Mouse (Mus musculus): ENCODE measurements at regions not wholly inside any gene's neighbourhood (a gene's known extent, or its start where the extent isn't known, plus 50 kb on each side); places are given as distances from the start of the nearest gene placed in this dataset.

DNA sequence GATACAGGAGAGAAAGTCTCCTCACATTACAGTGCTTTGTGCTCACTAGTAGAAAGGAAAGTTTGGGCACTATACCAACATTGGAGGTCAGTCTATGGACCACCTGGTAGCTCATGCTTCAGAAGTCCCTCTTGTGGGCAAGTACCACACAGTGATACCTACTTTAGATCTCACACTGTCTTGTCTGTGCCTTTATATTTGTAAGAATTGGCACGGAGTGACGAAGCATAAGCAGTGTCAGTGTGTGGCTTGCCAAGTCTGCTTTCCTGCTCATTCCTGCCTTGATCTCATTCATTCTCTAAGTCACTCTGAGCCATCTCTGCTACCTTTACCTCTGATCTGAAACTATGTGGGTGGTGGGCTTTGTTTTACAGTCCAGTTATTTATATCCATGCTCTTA is 565.9 kb upstream of the Camk1g start:
- no peaks in the 10 kb centered on the region for H3K4me1 ChIP-seq
- no peaks in the 10 kb centered on the region for H3K9me3 ChIP-seq
- no peak overlapping the region for H3K4me3 ChIP-seq
- no peak overlapping the region for H3K27ac ChIP-seq
- WGBS, result 63% methylated on average over 2 of the region's 2 CpGs
- H3K9ac ChIP-seq, result no peak overlapping the region
- H3K36me3 ChIP-seq, result no peaks in the 10 kb centered on the region
- H3K4me2 ChIP-seq, result no peak overlapping the region
- ATAC-seq (ENCODE audit: borderline replicate concordance, extremely low read depth, low FRiP score, low TSS enrichment), result no peak
- H3K27me3 ChIP-seq, result no peaks in the 10 kb centered on the region

GRCm38 (mm10) chr1:193934308-193934707 is 564.2 kb upstream of the Camk1g start:
- Histone ChIP-seq H3K36me3 (no peaks in the 10 kb centered on the region), H3K27ac (no peak overlapping the region), H3K27me3 (no peaks in the 10 kb centered on the region), H3K4me2 (no peak overlapping the region), H3K4me3 (no peak overlapping the region), H3K9ac (no peak overlapping the region), H3K9me3 (no peaks in the 10 kb centered on the region), H3K4me1 (no peaks in the 10 kb centered on the region)
- 33% methylated on average over 1 of the region's 1 CpGs for WGBS
- ATAC-seq (ENCODE audit: borderline replicate concordance, extremely low read depth, low FRiP score, low TSS enrichment), result peak; percentile 59

- no peaks in the 10 kb centered on the region for H3K36me3 ChIP-seq
- no peak overlapping the region for H3K4me3 ChIP-seq
- H3K4me2 ChIP-seq, result no peak overlapping the region
- no peak overlapping the region for H3K9ac ChIP-seq
- 46% methylated on average over 5 of the region's 5 CpGs for WGBS
- no peak for ATAC-seq (ENCODE audit: borderline replicate concordance, extremely low read depth, low FRiP score, low TSS enrichment)
- H3K4me1 ChIP-seq, result no peaks in the 10 kb centered on the region
- no peaks in the 10 kb centered on the region for H3K9me3 ChIP-seq
- no peak overlapping the region for H3K27ac ChIP-seq
- H3K27me3 ChIP-seq, result no peaks in the 10 kb centered on the region
These were observed 561.1 kb upstream of the Camk1g start for GRCm38 (mm10) chr1:193931131-193931729.

DNA sequence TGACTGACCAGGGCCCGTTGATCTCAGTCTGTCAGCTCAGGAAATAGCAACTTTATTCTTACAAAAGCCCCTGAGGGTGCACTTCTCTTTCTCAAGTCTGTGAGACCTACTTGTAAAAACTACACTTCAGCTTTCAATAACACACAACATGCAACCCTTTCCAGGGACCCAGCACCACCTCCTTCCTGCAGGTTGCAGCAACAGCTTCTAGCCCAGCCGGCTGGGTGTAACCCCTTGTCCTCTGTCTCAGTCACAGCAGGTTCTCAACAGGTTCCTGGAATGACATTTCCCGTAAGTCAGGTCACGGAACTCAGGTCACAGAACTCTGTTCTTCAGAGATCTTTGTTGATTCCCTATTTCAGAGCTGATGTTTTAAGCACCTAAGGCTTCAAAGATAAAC is 558.5 kb upstream of the Camk1g start:
- no peak for ATAC-seq (ENCODE audit: borderline replicate concordance, extremely low read depth, low FRiP score, low TSS enrichment)
- H3K27ac ChIP-seq, result no peak overlapping the region

DNA sequence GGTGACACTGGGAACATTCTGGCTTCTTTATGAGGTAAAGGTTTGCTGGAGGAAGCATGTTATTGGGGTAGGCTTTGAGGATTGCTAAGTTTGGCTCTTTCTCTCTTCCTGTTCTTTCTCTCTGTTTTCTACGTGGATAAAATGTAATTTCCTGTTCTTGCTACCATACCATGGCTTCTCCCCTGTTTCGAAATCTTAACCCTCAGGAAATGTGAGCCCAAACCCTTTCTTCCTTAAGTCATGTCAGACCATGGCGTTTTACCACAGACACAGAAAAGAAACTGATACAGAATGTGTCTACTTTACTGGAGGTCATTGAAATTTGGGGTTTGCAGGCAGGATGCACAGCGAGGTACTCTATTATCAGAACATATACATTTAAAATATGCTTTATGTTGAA is 552.7 kb upstream of the Camk1g start:
- Histone ChIP-seq H3K9me3 (no peaks in the 10 kb centered on the region), H3K4me2 (no peak overlapping the region), H3K27me3 (no peaks in the 10 kb centered on the region), H3K27ac (no peak overlapping the region), H3K4me3 (no peak overlapping the region), H3K4me1 (no peaks in the 10 kb centered on the region), H3K36me3 (no peaks in the 10 kb centered on the region), H3K9ac (no peak overlapping the region)
- WGBS, result 69% methylated on average over 4 of the region's 4 CpGs
- no peak for ATAC-seq (ENCODE audit: borderline replicate concordance, extremely low read depth, low FRiP score, low TSS enrichment)

More for the DNA sequence above, 558.5 kb upstream of the Camk1g start:
- no peak overlapping the region for H3K4me2 ChIP-seq
- H3K9ac ChIP-seq, result no peak overlapping the region
- no peaks in the 10 kb centered on the region for H3K9me3 ChIP-seq
- no peak overlapping the region for H3K4me3 ChIP-seq
- WGBS, result 65% methylated on average over 4 of the region's 4 CpGs
- H3K4me1 ChIP-seq, result no peaks in the 10 kb centered on the region
- H3K27me3 ChIP-seq, result no peaks in the 10 kb centered on the region
- H3K36me3 ChIP-seq, result no peaks in the 10 kb centered on the region

DNA sequence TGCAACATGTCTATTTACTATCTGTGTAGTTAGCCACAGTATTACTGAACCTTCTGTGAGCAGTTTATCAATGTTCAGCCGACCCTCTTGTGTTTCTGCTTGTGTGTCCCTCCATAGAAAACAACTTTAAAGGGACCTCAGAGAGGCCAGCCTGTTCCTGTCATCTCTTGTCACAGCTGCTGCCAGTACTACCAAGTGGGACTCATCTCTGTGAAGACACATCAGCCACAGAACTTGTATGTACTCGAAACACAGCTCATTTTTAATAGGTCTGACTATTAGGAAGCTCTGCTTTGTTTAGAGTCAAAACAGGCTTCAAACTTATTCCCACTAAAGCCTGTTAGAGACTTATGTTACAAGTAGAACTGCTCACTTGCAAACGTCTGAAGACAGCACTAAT is 549.1 kb upstream of the Camk1g start:
- peak; percentile 39; the same call in 1 of the 2 replicates for ATAC-seq (ENCODE audit: borderline replicate concordance, extremely low read depth, low FRiP score, low TSS enrichment)

DNA sequence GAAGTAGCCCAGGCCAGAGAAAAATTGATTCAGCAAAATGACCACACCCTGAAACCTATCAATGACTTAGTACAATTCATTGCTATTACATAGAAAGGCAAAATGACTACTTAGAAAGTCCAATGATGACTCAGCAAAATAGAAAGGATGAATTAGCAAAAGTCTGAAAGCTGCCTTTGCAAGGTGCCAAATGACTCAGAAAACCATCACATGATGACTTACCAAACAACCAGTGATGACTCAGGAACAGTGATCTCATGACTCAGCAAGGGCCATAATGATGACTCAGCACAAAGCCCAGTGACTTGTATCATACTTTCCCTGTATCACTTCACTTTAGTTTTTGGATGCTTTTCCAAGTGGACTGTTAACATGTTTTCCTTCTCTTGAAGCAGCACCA is 535.6 kb upstream of the Camk1g start:
- Histone ChIP-seq H3K4me2 (no peak overlapping the region), H3K9me3 (no peaks in the 10 kb centered on the region), H3K27ac (no peak overlapping the region), H3K4me1 (no peaks in the 10 kb centered on the region), H3K27me3 (no peaks in the 10 kb centered on the region), H3K9ac (no peak overlapping the region), H3K4me3 (no peak overlapping the region), H3K36me3 (no peaks in the 10 kb centered on the region)
- ATAC-seq (ENCODE audit: borderline replicate concordance, extremely low read depth, low FRiP score, low TSS enrichment), result no peak

More for the DNA sequence above, 549.1 kb upstream of the Camk1g start:
- H3K4me2 ChIP-seq, result no peak overlapping the region
- H3K4me1 ChIP-seq, result no peaks in the 10 kb centered on the region
- no peaks in the 10 kb centered on the region for H3K36me3 ChIP-seq
- H3K9me3 ChIP-seq, result no peaks in the 10 kb centered on the region
- H3K4me3 ChIP-seq, result no peak overlapping the region
- no peak overlapping the region for H3K9ac ChIP-seq
- no peak overlapping the region for H3K27ac ChIP-seq
- 31% methylated on average over 3 of the region's 3 CpGs for WGBS
- no peaks in the 10 kb centered on the region for H3K27me3 ChIP-seq

- H3K36me3 ChIP-seq, result no peaks in the 10 kb centered on the region
- H3K9me3 ChIP-seq, result no peaks in the 10 kb centered on the region
- H3K27me3 ChIP-seq, result no peaks in the 10 kb centered on the region
- no peak for ATAC-seq (ENCODE audit: borderline replicate concordance, extremely low read depth, low FRiP score, low TSS enrichment)
- H3K27ac ChIP-seq, result no peak overlapping the region
- H3K4me1 ChIP-seq, result no peaks in the 10 kb centered on the region
- no peak overlapping the region for H3K9ac ChIP-seq
- H3K4me3 ChIP-seq, result no peak overlapping the region
- no peak overlapping the region for H3K4me2 ChIP-seq
These were observed 524.0 kb upstream of the Camk1g start for GRCm38 (mm10) chr1:193894072-193894471.

GRCm38 (mm10) chr1:193876540-193876939 is 506.4 kb upstream of the Camk1g start:
- Histone ChIP-seq H3K27me3 (no peaks in the 10 kb centered on the region), H3K4me1 (no peaks in the 10 kb centered on the region), H3K36me3 (no peaks in the 10 kb centered on the region), H3K9me3 (no peaks in the 10 kb centered on the region), H3K9ac (no peak overlapping the region), H3K27ac (no peak overlapping the region), H3K4me2 (no peak overlapping the region), H3K4me3 (no peak overlapping the region)
- no peak for ATAC-seq (ENCODE audit: borderline replicate concordance, extremely low read depth, low FRiP score, low TSS enrichment)
- WGBS, result 65% methylated on average over 2 of the region's 2 CpGs

GRCm38 (mm10) chr1:193876121-193876520 is 506.0 kb upstream of the Camk1g start:
- no peak overlapping the region for H3K9ac ChIP-seq
- H3K4me1 ChIP-seq, result no peaks in the 10 kb centered on the region
- no peaks in the 10 kb centered on the region for H3K36me3 ChIP-seq
- H3K4me3 ChIP-seq, result no peak overlapping the region
- H3K4me2 ChIP-seq, result no peak overlapping the region
- H3K27me3 ChIP-seq, result no peaks in the 10 kb centered on the region
- ATAC-seq (ENCODE audit: borderline replicate concordance, extremely low read depth, low FRiP score, low TSS enrichment), result no peak
- no peak overlapping the region for H3K27ac ChIP-seq
- H3K9me3 ChIP-seq, result no peaks in the 10 kb centered on the region

DNA sequence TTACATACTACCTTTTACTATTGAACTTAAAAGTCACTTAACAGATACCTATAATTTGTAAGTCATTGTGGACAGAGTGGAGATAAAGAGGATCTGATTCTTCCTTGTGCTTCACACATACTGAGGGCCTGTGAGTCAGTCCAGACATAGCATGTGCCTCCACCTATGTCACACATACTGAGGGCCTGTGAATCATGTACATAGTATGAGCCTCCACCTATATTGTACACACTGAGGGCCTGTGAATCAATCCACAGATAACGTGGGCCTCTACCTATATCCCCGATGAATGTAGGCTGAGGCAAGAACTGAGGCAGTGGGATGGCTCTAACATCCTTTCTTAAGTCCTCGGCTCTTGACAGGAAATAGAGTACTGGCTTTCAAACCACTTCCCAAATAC is 505.2 kb upstream of the Camk1g start:
- no peaks in the 10 kb centered on the region for H3K9me3 ChIP-seq
- no peak overlapping the region for H3K9ac ChIP-seq
- no peaks in the 10 kb centered on the region for H3K36me3 ChIP-seq
- no peak for ATAC-seq (ENCODE audit: borderline replicate concordance, extremely low read depth, low FRiP score, low TSS enrichment)
- WGBS, result 86% methylated on average over 3 of the region's 3 CpGs
- H3K27ac ChIP-seq, result no peak overlapping the region
- no peaks in the 10 kb centered on the region for H3K27me3 ChIP-seq
- H3K4me3 ChIP-seq, result no peak overlapping the region
- no peak overlapping the region for H3K4me2 ChIP-seq
- H3K4me1 ChIP-seq, result no peaks in the 10 kb centered on the region

DNA sequence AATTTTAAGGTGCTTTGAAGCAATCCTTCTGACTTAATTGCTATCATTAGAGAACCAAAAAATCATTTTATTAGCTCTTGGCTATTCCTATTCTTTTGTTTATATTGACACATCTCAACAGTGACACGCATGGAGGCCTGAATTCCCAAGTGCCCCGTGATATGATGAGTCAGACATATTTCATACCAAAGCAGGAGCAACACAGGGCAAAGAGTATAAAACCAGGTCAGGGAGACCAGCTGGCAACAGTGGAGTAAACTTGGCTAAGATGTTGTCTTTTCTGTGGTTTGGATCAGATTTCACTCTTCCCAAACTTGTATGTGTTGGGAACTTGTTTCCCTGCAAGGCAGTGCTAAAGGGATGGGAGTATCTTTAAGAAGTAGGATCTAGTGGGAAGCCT is 500.6 kb upstream of the Camk1g start:
- H3K27me3 ChIP-seq, result no peaks in the 10 kb centered on the region
- no peaks in the 10 kb centered on the region for H3K4me1 ChIP-seq
- H3K4me2 ChIP-seq, result no peak overlapping the region
- WGBS, result 30% methylated on average over 2 of the region's 2 CpGs
- no peak overlapping the region for H3K4me3 ChIP-seq
- peak; percentile 62; the same call in 1 of the 2 replicates for ATAC-seq (ENCODE audit: borderline replicate concordance, extremely low read depth, low FRiP score, low TSS enrichment)
- no peaks in the 10 kb centered on the region for H3K36me3 ChIP-seq
- H3K27ac ChIP-seq, result no peak overlapping the region
- H3K9me3 ChIP-seq, result no peaks in the 10 kb centered on the region
- H3K9ac ChIP-seq, result no peak overlapping the region

- H3K27me3 ChIP-seq, result no peaks in the 10 kb centered on the region
- no peaks in the 10 kb centered on the region for H3K4me1 ChIP-seq
- H3K9ac ChIP-seq, result no peak overlapping the region
- no peak overlapping the region for H3K4me3 ChIP-seq
- no peak overlapping the region for H3K27ac ChIP-seq
- H3K36me3 ChIP-seq, result no peaks in the 10 kb centered on the region
- H3K4me2 ChIP-seq, result no peak overlapping the region
- ATAC-seq (ENCODE audit: borderline replicate concordance, extremely low read depth, low FRiP score, low TSS enrichment), result no peak
- 87% methylated on average over 4 of the region's 4 CpGs for WGBS
- no peaks in the 10 kb centered on the region for H3K9me3 ChIP-seq
These were observed 498.7 kb upstream of the Camk1g start for GRCm38 (mm10) chr1:193868639-193869320.
